Mouse (Mus musculus) liver, embryonic 14.5 days (tissue): ENCODE measurements around the gene Unk.

Experiments
- CTCF ChIP-seq: IDR thresholded peaks from 2 replicates; pipeline ENCODE4 v1.5.1; 2016; ENCODE audit warnings: antibody characterized with exemption, low read depth, control low read depth
- EP300 ChIP-seq: IDR thresholded peaks from 2 replicates; pipeline ENCODE4 v1.6.1; 2016; ENCODE audit warnings: antibody characterized with exemption, low read depth

GRCm38 (mm10) chr11:116019360-116019791 is 10.7 kb upstream of the Unk start:
- TF ChIP-seq CTCF: no peak
- no peak for TF ChIP-seq EP300
